Mouse (Mus musculus) CH12.LX (cell line): ENCODE data around the gene Plekhn1. TPM values are rescaled to one million over a fixed set of nuclear protein-coding genes. Genes with fewer than 3 reads are reported as not detected.
A peak's percentile ranks its signal among the peaks of the same experiment; 100 is the strongest.

Experiments
- DNase-seq: peaks from one replicate; pipeline ENCODE4 v3.0.0-alpha.2; 2013; ENCODE audit errors: extremely low read depth
- H3K27ac ChIP-seq: 2 replicates; pipeline ENCODE4 v1.5.1; 2012; ENCODE audit warnings: low read depth, mild to moderate bottlenecking, control low read depth, moderate library complexity; ENCODE audit not compliant: insufficient read depth
- H3K27me3 ChIP-seq: replicated peaks from 2 replicates; pipeline ENCODE3; 2012; ENCODE audit warnings: inconsistent platforms
- H3K36me3 ChIP-seq, 2 experiments: replicated peaks in 1 of 2; 2 replicates each; pipeline versions ENCODE3 to v1.6.1; 2012; ENCODE audit warnings: inconsistent platforms in 1 of 2, low read length in 1 of 2, mild to moderate bottlenecking in 1 of 2, mixed read lengths in 1 of 2, moderate library complexity in 1 of 2; ENCODE audit not compliant: control insufficient read depth in 1 of 2, insufficient read depth in 1 of 2
- H3K4me1 ChIP-seq, 2 experiments: 2 replicates each; pipeline ENCODE4 v1.6.1; 2012; ENCODE audit warnings: inconsistent platforms in 1 of 2, moderate library complexity in 1 of 2; ENCODE audit not compliant: insufficient read depth in 2 of 2, control insufficient read depth in 1 of 2
- H3K4me2 ChIP-seq: 2 replicates; pipeline ENCODE4 v1.6.1; 2012; ENCODE audit warnings: low read depth, mild to moderate bottlenecking, control low read depth; ENCODE audit not compliant: poor library complexity, insufficient read depth, severe bottlenecking
- H3K4me3 ChIP-seq, 3 experiments: fragments of 150-350 bp in 1 of 3; sonication (generic) in 1 of 3; replicated peaks in 1 of 3; 2 replicates each; pipeline versions ENCODE3 to v1.5.1; 2011 to 2012; ENCODE audit warnings: low read depth in 2 of 3, low read length in 2 of 3, mild to moderate bottlenecking in 2 of 3, moderate library complexity in 2 of 3, control low read depth in 1 of 3, improper control_type of control experiment in 1 of 3, inconsistent platforms in 1 of 3, mixed read lengths in 1 of 3; ENCODE audit not compliant: poor library complexity in 1 of 3
- H3K79me2 ChIP-seq: replicated peaks from 2 replicates; pipeline ENCODE4 v1.6.1; 2012; ENCODE audit warnings: mild to moderate bottlenecking, moderate library complexity; ENCODE audit not compliant: control insufficient read depth, poor library complexity, insufficient read depth, severe bottlenecking; ENCODE audit errors: extremely low read depth
- H3K9ac ChIP-seq: 2 replicates; pipeline ENCODE4 v1.6.1; 2012; ENCODE audit warnings: low read depth, mild to moderate bottlenecking, control low read depth, moderate library complexity; ENCODE audit not compliant: insufficient read depth
- H3K9me3 ChIP-seq: replicated peaks from 2 replicates; pipeline ENCODE3; 2012; ENCODE audit warnings: low read length, inconsistent platforms, mixed read lengths
- BHLHE40 ChIP-seq: IDR thresholded peaks from 2 replicates; pipeline ENCODE4 v1.6.1; 2011; ENCODE audit warnings: mild to moderate bottlenecking, low read depth, low read length, improper control_type of control experiment
- CHD1 ChIP-seq: IDR thresholded peaks from 2 replicates; pipeline ENCODE4 v1.6.1; 2012; ENCODE audit warnings: low read depth, low read length, improper control_type of control experiment, inconsistent platforms
- CTCF ChIP-seq, 2 experiments: IDR thresholded peaks in 1 of 2; conservative IDR thresholded peaks in 1 of 2; 2 replicates each; pipeline ENCODE4 v1.5.1; 2011 to 2012; ENCODE audit warnings: low read depth in 2 of 2, low read length in 2 of 2, improper control_type of control experiment in 1 of 2, inconsistent platforms in 1 of 2, mild to moderate bottlenecking in 1 of 2, moderate library complexity in 1 of 2
- ELF1 ChIP-seq: IDR thresholded peaks from 2 replicates; pipeline ENCODE4 v1.6.1; 2014; ENCODE audit warnings: low read depth, mild to moderate bottlenecking, inconsistent platforms, low read length, improper control_type of control experiment
- EP300 ChIP-seq: IDR thresholded peaks from 2 replicates; pipeline ENCODE4 v1.6.1; 2011; ENCODE audit warnings: low read length, improper control_type of control experiment
- HCFC1 ChIP-seq: IDR thresholded peaks from 2 replicates; pipeline ENCODE4 v1.6.1; 2012; ENCODE audit warnings: low read depth, mild to moderate bottlenecking, inconsistent platforms, low read length, improper control_type of control experiment
- MAFK ChIP-seq: IDR thresholded peaks from 2 replicates; pipeline ENCODE4 v1.6.1; 2011; ENCODE audit warnings: low read length, improper control_type of control experiment; ENCODE audit not compliant: insufficient replicate concordance
- MEF2A ChIP-seq: IDR thresholded peaks from 2 replicates; pipeline ENCODE4 v1.6.1; 2014; ENCODE audit warnings: low read depth, mild to moderate bottlenecking, inconsistent platforms, low read length, improper control_type of control experiment, borderline replicate concordance
- PAX5 ChIP-seq: IDR thresholded peaks from 2 replicates; pipeline ENCODE4 v1.6.1; 2012; ENCODE audit warnings: low read length, inconsistent platforms, mixed read lengths
- RAD21 ChIP-seq: IDR thresholded peaks from 2 replicates; pipeline ENCODE4 v1.6.1; 2011; ENCODE audit warnings: low read depth, mild to moderate bottlenecking, low read length, improper control_type of control experiment, moderate library complexity
- RCOR1 ChIP-seq: conservative IDR thresholded peaks from 2 replicates; pipeline ENCODE4 v1.6.1; 2012; ENCODE audit warnings: low read depth, mild to moderate bottlenecking, inconsistent platforms, low read length, improper control_type of control experiment
- SMC3 ChIP-seq: IDR thresholded peaks from 2 replicates; pipeline ENCODE4 v1.6.1; 2011; ENCODE audit warnings: low read depth, low read length, improper control_type of control experiment
- UBTF ChIP-seq: IDR thresholded peaks from 2 replicates; pipeline ENCODE4 v1.6.1; 2012; ENCODE audit warnings: low read depth, mild to moderate bottlenecking, inconsistent platforms, low read length, improper control_type of control experiment, moderate library complexity
- USF1 ChIP-seq: IDR thresholded peaks from 2 replicates; pipeline ENCODE4 v1.6.1; 2014; ENCODE audit warnings: low read depth, mild to moderate bottlenecking, inconsistent platforms, low read length, improper control_type of control experiment
- ZMIZ1 ChIP-seq: IDR thresholded peaks from 2 replicates; pipeline ENCODE4 v1.6.1; 2012; ENCODE audit warnings: low read depth, mild to moderate bottlenecking, inconsistent platforms, low read length, improper control_type of control experiment
- ZNF384 ChIP-seq: IDR thresholded peaks from 2 replicates; pipeline ENCODE4 v1.6.1; 2012; ENCODE audit warnings: low read depth, low read length, improper control_type of control experiment, inconsistent platforms
- dilution Hi-C: fragments of 300-500 bp; cut with MboI; formaldehyde crosslinking; loops from 2 replicates; pipeline ENCODE4 v1.14.3; 2020; ENCODE audit warnings: low sequenced_read_pairs; ENCODE audit not compliant: extremely low pct_unique_long_range_greater_than_20kb, extremely low pct_ligation_motif_present
- in situ Hi-C: fragments of 300-500 bp; cut with MboI; formaldehyde crosslinking; loops from 3 replicates; pipeline ENCODE4 v1.14.3; 2019; ENCODE audit warnings: low sequenced_read_pairs, low pct_ligation_motif_present, low pct_unique_long_range_greater_than_20kb, mixed read lengths
- polyA plus RNA-seq: library from polyadenylated mRNA; unstranded; fragments of >175 nt; gene quantifications from 2 replicates; pipeline ENCODE4 v1.2.1, GENCODE M21; 2012; ENCODE audit warnings: low read depth; ENCODE audit not compliant: insufficient read length
- total RNA-seq, 2 experiments: library from RNA; depleted of rRNA; stranded (reverse); fragments of 300-350 nt in 1 of 2; fragments of >200 nt in 1 of 2; gene quantifications; 2 replicates each; pipeline ENCODE4 v1.2.3; 2012 to 2014

Gene Plekhn1
- total and polyA plus RNA-seq, 3 experiments, result 3.3 to 9.7 (median 6.5) TPM

DNA sequence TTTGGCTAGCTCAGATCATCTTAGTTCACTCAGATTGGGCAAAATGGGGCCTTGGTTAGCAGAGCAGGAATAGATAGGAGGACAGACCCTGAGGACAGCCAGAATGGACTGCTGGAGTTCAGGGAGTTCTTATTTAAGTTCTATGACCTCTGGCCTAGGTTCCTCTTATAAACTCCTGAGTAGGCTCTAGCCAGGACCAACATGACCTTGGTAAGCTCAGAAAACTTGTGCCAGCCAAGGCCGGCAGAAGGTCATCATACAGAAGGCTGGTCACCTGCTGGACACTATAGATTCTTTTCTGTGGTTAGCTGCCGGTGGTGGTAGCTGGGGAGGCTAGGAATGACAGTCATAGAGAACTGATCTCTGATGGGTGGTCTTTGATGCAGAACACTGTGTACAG, 18.5 kb downstream of the Plekhn1 start:
- Histone ChIP-seq H3K4me3 (no peak overlapping the region), H3K27ac (no peak overlapping the region), H3K27me3 (no peaks in the 10 kb centered on the region), H3K9me3 (no peaks in the 10 kb centered on the region), H3K4me1 (peaks cover 13 to 15% of the 10 kb centered on the region in 2 experiments), H3K79me2 (no peaks in the 10 kb centered on the region), H3K36me3 (peaks cover 0 to 4% of the 10 kb centered on the region in 2 experiments), H3K4me2 (no peak overlapping the region), H3K9ac (no peak overlapping the region)
- TF ChIP-seq ZMIZ1, result no peak
- TF ChIP-seq CTCF (conservative IDR thresholded peaks at IDR 0.05 in 1 of 2, IDR thresholded peaks at IDR 0.05 in 1 of 2; ENCODE audit: low read depth in 2 of 2, low read length in 2 of 2), result no peak
- TF ChIP-seq CHD1, result no peak
- TF ChIP-seq UBTF, result no peak
- TF ChIP-seq SMC3, result no peak
- no peak for TF ChIP-seq USF1
- TF ChIP-seq HCFC1, result no peak
- TF ChIP-seq MAFK, result no peak
- no peak for TF ChIP-seq EP300
- no peak for TF ChIP-seq ZNF384
- DNase-seq, result no peak
- in situ Hi-C loops (no loop called here), dilution Hi-C loops (no loop called here)

DNA sequence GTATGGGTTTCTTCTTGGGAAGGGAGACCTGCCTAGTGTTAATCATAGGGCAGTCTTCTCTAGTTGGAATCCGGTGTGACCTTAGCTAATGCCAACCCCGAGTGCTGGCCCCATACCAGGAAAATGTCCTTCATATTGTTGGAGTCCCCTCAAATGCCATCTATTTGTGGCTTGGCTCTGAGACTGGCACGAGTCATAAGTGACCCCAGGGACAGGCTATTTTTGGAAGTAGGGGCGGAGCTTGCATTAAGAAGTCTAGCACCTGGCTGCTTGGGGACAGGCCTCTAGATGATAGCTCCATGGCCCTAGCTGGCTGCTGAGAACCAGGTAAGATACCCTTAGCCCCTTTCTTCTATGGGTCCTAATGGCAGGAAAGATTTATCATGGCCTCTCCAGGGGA, 19.0 kb downstream of the Plekhn1 start, which contains the start of gene Perm1:
TSS of gene Perm1 (plus strand) at position 220 of the 400 bp plus-strand sequence.
- TF ChIP-seq HCFC1, result no peak
- TF ChIP-seq ELF1, result no peak
- TF ChIP-seq BHLHE40, result peak; percentile 77
- no peak for TF ChIP-seq RCOR1
- no peak for TF ChIP-seq PAX5
- peak; percentile 94 for TF ChIP-seq MEF2A
- no peak for TF ChIP-seq RAD21
- Histone ChIP-seq H3K4me3 (no peak within 1 kb of the TSS), H3K27me3 (no peaks in the 10 kb centered on the region), H3K36me3 (peaks cover 0 to 4% of the 10 kb centered on the region in 2 experiments), H3K79me2 (no peaks in the 10 kb centered on the region), H3K4me1 (peaks cover 13 to 15% of the 10 kb centered on the region in 2 experiments), H3K9ac (no peak within 1 kb of the TSS), H3K27ac (no peak within 1 kb of the TSS), H3K4me2 (no peak within 1 kb of the TSS), H3K9me3 (no peaks in the 10 kb centered on the region)
- peak; percentile 49 for DNase-seq
- in situ Hi-C loops (no loop called here), dilution Hi-C loops (no loop called here)
